Mouse (Mus musculus) stomach, embryonic 16.5 days (tissue): Measurements from ENCODE around the gene Wdfy3. TPM values are rescaled to one million over a fixed set of nuclear protein-coding genes. Genes with fewer than 3 reads are reported as not detected.

Experiments used
- ATAC-seq: fragments of 200-750 bp; cut with Nextera tagmentation; 2 replicates; pipeline ENCODE4 v1.8.0; 2017; ENCODE audit warnings: moderate number of reproducible peaks, moderate TSS enrichment; ENCODE audit not compliant: insufficient read depth, low FRiP score
- H3K27ac ChIP-seq: fragments of 300-500 bp; sonication (generic); 2 replicates; pipeline ENCODE4 v1.5.1; 2014; ENCODE audit warnings: low read length
- H3K27me3 ChIP-seq: fragments of 300-500 bp; sonication (generic); 2 replicates; pipeline ENCODE4 v1.6.1; 2014; ENCODE audit warnings: low read length, control low read depth, mixed read lengths; ENCODE audit not compliant: control insufficient read depth, insufficient read depth
- H3K36me3 ChIP-seq: fragments of 300-500 bp; sonication (generic); 2 replicates; pipeline ENCODE4 v1.6.1; 2014; ENCODE audit warnings: low read length; ENCODE audit not compliant: control insufficient read depth, insufficient read depth
- H3K4me1 ChIP-seq: fragments of 300-500 bp; sonication (generic); 2 replicates; pipeline ENCODE4 v1.6.1; 2014; ENCODE audit warnings: low read length, control low read depth, mixed read lengths; ENCODE audit not compliant: control insufficient read depth, insufficient read depth
- H3K4me2 ChIP-seq: fragments of 300-500 bp; sonication (generic); 2 replicates; pipeline ENCODE4 v1.6.1; 2014; ENCODE audit warnings: low read depth, low read length, mixed read lengths
- H3K4me3 ChIP-seq: fragments of 300-500 bp; sonication (generic); replicated peaks from 2 replicates; pipeline ENCODE4 v1.5.1; 2014; ENCODE audit warnings: mild to moderate bottlenecking, low read length
- H3K9ac ChIP-seq: fragments of 300-500 bp; sonication (generic); 2 replicates; pipeline ENCODE4 v1.6.1; 2014; ENCODE audit warnings: low read length
- H3K9me3 ChIP-seq: fragments of 300-500 bp; sonication (generic); replicated peaks from 2 replicates; pipeline ENCODE4 v1.6.1; 2016; ENCODE audit warnings: low read length, control low read depth; ENCODE audit not compliant: control insufficient read depth
- WGBS: fragments of 180-500 bp; shearing (Covaris S2); extraction: QIAGEN DNeasy Blood & Tissue Kit; methylation state at CpG from one replicate; pipeline ENCODE4 v1.1.7; 2014; 5-methylcytosine and 5-hydroxymethylcytosine counted together
- polyA plus RNA-seq: library from polyadenylated mRNA; unstranded; fragments of >200 nt; fragmentation: Nextera tagmentation; extraction: Ambion mirVana; gene quantifications from 2 replicates; pipeline ENCODE4 v1.2.1, GENCODE M21; 2015

The Wdfy3 gene
- polyA plus RNA-seq, 1 experiment from 2014 or later: 11.8 TPM

GRCm38 (mm10) chr5:101836221-101836620 lies 233.5 kb downstream of the Wdfy3 start:
- no peak for ATAC-seq
- Histone ChIP-seq H3K4me1 (no peaks in the 10 kb centered on the region), H3K9me3 (no peaks in the 10 kb centered on the region), H3K4me2 (no peak overlapping the region), H3K27ac (no peak overlapping the region), H3K27me3 (no peaks in the 10 kb centered on the region), H3K9ac (no peak overlapping the region), H3K4me3 (no peak overlapping the region), H3K36me3 (peaks cover 26% of the 10 kb centered on the region)
- 91% methylated on average over 11 of the region's 11 CpGs for WGBS

GRCm38 (mm10) chr5:101833875-101834274 lies 235.8 kb downstream of the Wdfy3 start:
- Histone ChIP-seq H3K9me3 (no peaks in the 10 kb centered on the region), H3K27ac (no peak overlapping the region), H3K4me1 (no peaks in the 10 kb centered on the region), H3K9ac (no peak overlapping the region), H3K4me3 (no peak overlapping the region), H3K36me3 (peaks cover 15% of the 10 kb centered on the region), H3K4me2 (no peak overlapping the region), H3K27me3 (no peaks in the 10 kb centered on the region)
- WGBS: 71% methylated on average over 8 of the region's 8 CpGs
- ATAC-seq: no peak

GRCm38 (mm10) chr5:101832991-101833390 lies 236.7 kb downstream of the Wdfy3 start:
- 86% methylated on average over 5 of the region's 5 CpGs for WGBS
- no peaks in the 10 kb centered on the region for H3K9me3 ChIP-seq
- no peak overlapping the region for H3K4me3 ChIP-seq

GRCm38 (mm10) chr5:101832042-101832441 lies 237.7 kb downstream of the Wdfy3 start:
- Histone ChIP-seq H3K27me3 (no peaks in the 10 kb centered on the region), H3K36me3 (peaks cover 10% of the 10 kb centered on the region), H3K27ac (no peak overlapping the region), H3K9ac (no peak overlapping the region), H3K9me3 (no peaks in the 10 kb centered on the region), H3K4me2 (no peak overlapping the region), H3K4me3 (no peak overlapping the region), H3K4me1 (0 out of 2 replicates have a peak, but pooled peaks cover under 1% of the 10 kb centered on the region)
- WGBS: 88% methylated on average over 6 of the region's 6 CpGs
- no peak for ATAC-seq

More at GRCm38 (mm10) chr5:101832991-101833390, 236.7 kb downstream of the Wdfy3 start:
- no peak for ATAC-seq
- Histone ChIP-seq H3K4me2 (no peak overlapping the region), H3K9ac (no peak overlapping the region), H3K27me3 (no peaks in the 10 kb centered on the region), H3K36me3 (peaks cover 14% of the 10 kb centered on the region), H3K4me1 (no peaks in the 10 kb centered on the region), H3K27ac (no peak overlapping the region)

GRCm38 (mm10) chr5:101830180-101830579 lies 239.5 kb downstream of the Wdfy3 start:
- Histone ChIP-seq H3K4me3 (no peak overlapping the region), H3K9me3 (no peaks in the 10 kb centered on the region), H3K27ac (no peak overlapping the region), H3K4me2 (no peak overlapping the region), H3K9ac (no peak overlapping the region), H3K27me3 (no peaks in the 10 kb centered on the region), H3K36me3 (peaks cover 3% of the 10 kb centered on the region; the same call in 1 of the 2 replicates), H3K4me1 (peaks cover 9% of the 10 kb centered on the region)
- 78% methylated on average over 8 of the region's 8 CpGs for WGBS
- no peak for ATAC-seq

DNA sequence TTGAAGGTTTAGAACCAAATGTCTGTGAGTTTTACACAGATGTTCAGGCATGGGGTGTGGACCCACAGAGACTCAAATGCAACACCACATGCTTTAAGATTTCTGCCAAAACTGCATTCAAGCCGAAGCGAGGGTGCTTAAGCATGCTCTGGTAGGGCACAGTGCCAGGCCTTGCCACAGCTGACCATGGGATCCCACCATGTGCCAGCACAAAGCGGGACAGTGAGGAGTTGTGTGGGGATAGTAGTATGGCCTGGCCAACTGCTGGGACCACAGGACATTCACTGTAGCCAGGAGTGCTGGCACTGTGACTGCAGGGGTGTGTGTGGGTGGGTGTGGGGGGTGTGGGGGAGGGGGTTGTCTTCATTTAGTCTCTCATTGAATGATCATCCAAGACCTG lies 240.8 kb downstream of the Wdfy3 start:
- H3K36me3 ChIP-seq: no peaks in the 10 kb centered on the region
- no peak overlapping the region for H3K9ac ChIP-seq
- peaks cover 12% of the 10 kb centered on the region for H3K4me1 ChIP-seq
- no peak overlapping the region for H3K4me3 ChIP-seq
- H3K9me3 ChIP-seq: no peaks in the 10 kb centered on the region
- 80% methylated on average over 3 of the region's 3 CpGs for WGBS
- no peak overlapping the region for H3K4me2 ChIP-seq
- ATAC-seq: no peak
- H3K27ac ChIP-seq: no peak overlapping the region
- H3K27me3 ChIP-seq: no peaks in the 10 kb centered on the region

- H3K4me3 ChIP-seq: no peak overlapping the region
- no peak overlapping the region for H3K9ac ChIP-seq
- peaks cover 12% of the 10 kb centered on the region for H3K4me1 ChIP-seq
- H3K9me3 ChIP-seq: no peaks in the 10 kb centered on the region
- H3K36me3 ChIP-seq: no peaks in the 10 kb centered on the region
- ATAC-seq: no peak
- H3K27ac ChIP-seq: no peak overlapping the region
- H3K4me2 ChIP-seq: no peak overlapping the region
- H3K27me3 ChIP-seq: no peaks in the 10 kb centered on the region
- 27% methylated on average over 12 of the region's 12 CpGs for WGBS
These were observed 242.2 kb downstream of the Wdfy3 start for GRCm38 (mm10) chr5:101827477-101827876.

GRCm38 (mm10) chr5:101826531-101826970 lies 243.2 kb downstream of the Wdfy3 start:
- H3K36me3 ChIP-seq: no peaks in the 10 kb centered on the region
- H3K9ac ChIP-seq: peak overlapping the region; percentile 45
- no peaks in the 10 kb centered on the region for H3K27me3 ChIP-seq
- H3K4me3 ChIP-seq: peak overlapping the region; percentile 13; the same call in 1 of the 2 replicates
- H3K27ac ChIP-seq: no peak overlapping the region
- no peaks in the 10 kb centered on the region for H3K9me3 ChIP-seq
- ATAC-seq: peak; percentile 76; the same call in 1 of the 2 replicates
- peak overlapping the region; percentile 48 for H3K4me2 ChIP-seq
- peaks cover 12% of the 10 kb centered on the region for H3K4me1 ChIP-seq
- WGBS: 9% methylated on average over 15 of the region's 15 CpGs

GRCm38 (mm10) chr5:101825111-101825911 lies 244.4 kb downstream of the Wdfy3 start:
- Histone ChIP-seq H3K4me2 (no peak overlapping the region), H3K4me3 (no peak overlapping the region), H3K4me1 (peaks cover 12% of the 10 kb centered on the region), H3K36me3 (no peaks in the 10 kb centered on the region), H3K9ac (0 out of 2 replicates have a peak overlapping the region, but pooled peaks have one; percentile 9), H3K27ac (no peak overlapping the region), H3K9me3 (no peaks in the 10 kb centered on the region), H3K27me3 (no peaks in the 10 kb centered on the region)
- ATAC-seq: no peak
- WGBS: 41% methylated on average over 13 of the region's 13 CpGs
